Mouse (Mus musculus) hindbrain, embryonic 10.5 days (tissue): Measurements from ENCODE around the gene Pou2f1. TPM values are rescaled to one million over a fixed set of nuclear protein-coding genes. Genes with fewer than 3 reads are reported as not detected.
A peak's percentile ranks its signal among the peaks of the same experiment; 100 is the strongest.

Experiments used
- DNase-seq: peaks from one replicate; pipeline ENCODE4 v3.0.0-alpha.2; 2017; ENCODE audit warnings: low spot score
- H3K27ac ChIP-seq: fragments of 300-500 bp; sonication (generic); 2 replicates; pipeline ENCODE4 v1.5.1; 2016; ENCODE audit warnings: mild to moderate bottlenecking, moderate library complexity
- H3K27me3 ChIP-seq: fragments of 300-500 bp; sonication (generic); 2 replicates; pipeline ENCODE4 v1.6.1; 2016; ENCODE audit warnings: mild to moderate bottlenecking; ENCODE audit not compliant: poor library complexity, insufficient read depth, severe bottlenecking
- H3K36me3 ChIP-seq: fragments of 300-500 bp; sonication (generic); 2 replicates; pipeline ENCODE4 v1.6.1; 2016; ENCODE audit warnings: mild to moderate bottlenecking, moderate library complexity
- H3K4me1 ChIP-seq: fragments of 300-500 bp; sonication (generic); replicated peaks from 2 replicates; pipeline ENCODE4 v1.6.1; 2016; ENCODE audit warnings: mild to moderate bottlenecking
- H3K4me3 ChIP-seq: fragments of 300-500 bp; sonication (generic); 2 replicates; pipeline ENCODE4 v1.5.1; 2016; ENCODE audit warnings: mild to moderate bottlenecking, moderate library complexity
- H3K9me3 ChIP-seq: fragments of 300-500 bp; sonication (generic); 2 replicates; pipeline ENCODE4 v1.6.1; 2016; ENCODE audit warnings: mild to moderate bottlenecking, moderate library complexity
- WGBS: fragments of 180-500 bp; shearing (Covaris S2); methylation state at CpG from one replicate; pipeline ENCODE4 v1.1.7; 2016; 5-methylcytosine and 5-hydroxymethylcytosine counted together
- polyA plus RNA-seq: library from polyadenylated mRNA; unstranded; fragments of >200 nt; fragmentation: Nextera tagmentation; extraction: Ambion mirVana; gene quantifications from 2 replicates; pipeline ENCODE4 v1.2.1, GENCODE M21; 2016

Pou2f1 gene
- polyA plus RNA-seq, 1 experiment from 2014 or later = 21.8 TPM

GRCm38 (mm10) chr1:165818145-165818860 is 184.2 kb downstream of the Pou2f1 start:
- WGBS = 28% methylated on average over 8 of the region's 8 CpGs

GRCm38 (mm10) chr1:165817264-165817663 is 185.2 kb downstream of the Pou2f1 start:
- 67% methylated on average over 9 of the region's 9 CpGs for WGBS
- Histone ChIP-seq H3K4me1 (peaks cover 64% of the 10 kb centered on the region), H3K27me3 (peaks cover 57% of the 10 kb centered on the region), H3K4me3 (no peak overlapping the region), H3K36me3 (no peaks in the 10 kb centered on the region), H3K9me3 (no peaks in the 10 kb centered on the region), H3K27ac (peak overlapping the region; percentile 80)
- DNase-seq = no peak

More at GRCm38 (mm10) chr1:165818145-165818860, 184.2 kb downstream of the Pou2f1 start:
- no peak overlapping the region for H3K4me3 ChIP-seq
- peak; percentile 38 for DNase-seq
- peaks cover 55% of the 10 kb centered on the region for H3K4me1 ChIP-seq
- H3K9me3 ChIP-seq = no peaks in the 10 kb centered on the region
- H3K36me3 ChIP-seq = no peaks in the 10 kb centered on the region
- peak overlapping the region; percentile 80 for H3K27ac ChIP-seq
- peaks cover 47% of the 10 kb centered on the region for H3K27me3 ChIP-seq

- Histone ChIP-seq H3K36me3 (no peaks in the 10 kb centered on the region), H3K9me3 (no peaks in the 10 kb centered on the region), H3K4me3 (no peak overlapping the region), H3K27ac (peak overlapping the region; percentile 80; the same call in 1 of the 2 replicates), H3K27me3 (peaks cover 66% of the 10 kb centered on the region), H3K4me1 (peaks cover 68% of the 10 kb centered on the region)
- 84% methylated on average over 9 of the region's 9 CpGs for WGBS
- no peak for DNase-seq
Measured at GRCm38 (mm10) chr1:165816391-165816790, 186.1 kb downstream of the Pou2f1 start.

Other genes starting within 250 kb of the Pou2f1 start
- 30.0 and 40.7 TPM in 2 replicates for gene Creg1, start 238.9 kb downstream of the Pou2f1 start, polyA plus RNA-seq
- gene Cd247, start 214.0 kb downstream of the Pou2f1 start, polyA plus RNA-seq = 1.0 and 1.2 TPM in 2 replicates
- 2.5 and 3.0 TPM in 2 replicates for gene Dusp27, start 125.2 kb upstream of the Pou2f1 start, polyA plus RNA-seq
- gene Gpa33, start 127.6 kb upstream of the Pou2f1 start, polyA plus RNA-seq = 0.16 and 0.22 TPM in 2 replicates
- 0.09 TPM in 1 of 2 replicates, not detected in the other for gene Mael, start 236.1 kb upstream of the Pou2f1 start, polyA plus RNA-seq